Mouse (Mus musculus) limb, embryonic 15.5 days (tissue): ENCODE measurements around the gene Gnptab. TPM values are rescaled to one million over a fixed set of nuclear protein-coding genes. Genes with fewer than 3 reads are reported as not detected.
"Not testable (repeated sequence)": the region's sequence is repeated elsewhere in the genome, so short reads cannot be mapped to it uniquely, and the experiment has no call there.

Experiments
- ATAC-seq: fragments of 200-750 bp; cut with Nextera tagmentation; 2 replicates; pipeline ENCODE4 v1.8.0; 2017; ENCODE audit warnings: low read depth, moderate TSS enrichment; ENCODE audit not compliant: insufficient number of reproducible peaks, low FRiP score, low TSS enrichment
- H3K27ac ChIP-seq: fragments of 300-500 bp; sonication (generic); 2 replicates; pipeline ENCODE4 v1.5.1; 2015; ENCODE audit warnings: moderate library complexity, mild to moderate bottlenecking, inconsistent platforms
- H3K27me3 ChIP-seq: fragments of 300-500 bp; sonication (generic); 2 replicates; pipeline ENCODE4 v1.6.1; 2015; ENCODE audit warnings: inconsistent platforms
- H3K36me3 ChIP-seq: fragments of 300-500 bp; sonication (generic); 2 replicates; pipeline ENCODE4 v1.6.1; 2015; ENCODE audit warnings: inconsistent platforms
- H3K4me1 ChIP-seq: fragments of 300-500 bp; sonication (generic); 2 replicates; pipeline ENCODE4 v1.6.1; 2015; ENCODE audit warnings: inconsistent platforms
- H3K4me2 ChIP-seq: fragments of 300-500 bp; sonication (generic); 2 replicates; pipeline ENCODE4 v1.6.1; 2015; ENCODE audit warnings: mild to moderate bottlenecking, inconsistent platforms
- H3K4me3 ChIP-seq: fragments of 300-500 bp; sonication (generic); 2 replicates; pipeline ENCODE4 v1.5.1; 2015; ENCODE audit warnings: mild to moderate bottlenecking, inconsistent platforms
- H3K9ac ChIP-seq: fragments of 300-500 bp; sonication (generic); 2 replicates; pipeline ENCODE4 v1.6.1; 2015; ENCODE audit warnings: inconsistent platforms
- H3K9me3 ChIP-seq: fragments of 300-500 bp; sonication (generic); 2 replicates; pipeline ENCODE4 v1.6.1; 2016; ENCODE audit warnings: inconsistent platforms
- WGBS: fragments of 180-500 bp; shearing (Covaris S2); methylation state at CpG from one replicate; pipeline ENCODE4 v1.1.7; 2015; 5-methylcytosine and 5-hydroxymethylcytosine counted together
- polyA plus RNA-seq: library from polyadenylated mRNA; unstranded; fragments of >200 nt; fragmentation: Nextera tagmentation; extraction: Ambion mirVana; gene quantifications from 2 replicates; pipeline ENCODE4 v1.2.1, GENCODE M21; 2015

Gene Gnptab
- polyA plus RNA-seq, 1 experiment from 2014 or later: 9.1 TPM

- Histone ChIP-seq H3K4me2 (peak overlapping the region; percentile 88), H3K4me3 (peak overlapping the region; percentile 54), H3K9ac (peak overlapping the region; percentile 44), H3K27ac (no peak overlapping the region), H3K4me1 (peaks cover 6% of the 10 kb centered on the region), H3K9me3 (no peaks in the 10 kb centered on the region), H3K36me3 (no peaks in the 10 kb centered on the region), H3K27me3 (0 out of 2 replicates have a peak, but pooled peaks cover 3% of the 10 kb centered on the region)
- 8% methylated on average over 21 of the region's 21 CpGs for WGBS
- ATAC-seq: no peak
These were observed 22.6 kb upstream of the Gnptab start for GRCm38 (mm10) chr10:88356114-88356982.

GRCm38 (mm10) chr10:88356983-88357559, 21.9 kb upstream of the Gnptab start:
- no peaks in the 10 kb centered on the region for H3K36me3 ChIP-seq
- H3K9me3 ChIP-seq: no peaks in the 10 kb centered on the region
- H3K27me3 ChIP-seq: 0 out of 2 replicates have a peak, but pooled peaks cover 3% of the 10 kb centered on the region
- peaks cover 6% of the 10 kb centered on the region for H3K4me1 ChIP-seq
- H3K9ac ChIP-seq: peak overlapping the region; percentile 44
- 0 out of 2 replicates have a peak, but pooled peaks have one; percentile 19 for ATAC-seq
- peak overlapping the region; percentile 88 for H3K4me2 ChIP-seq
- H3K4me3 ChIP-seq: peak overlapping the region; percentile 54
- no peak overlapping the region for H3K27ac ChIP-seq
- 2% methylated on average over 47 of the region's 47 CpGs for WGBS

- 57% methylated on average over 1 of the region's 1 CpGs for WGBS
- Histone ChIP-seq H3K4me1 (no peaks in the 10 kb centered on the region), H3K9ac (no peak overlapping the region), H3K4me3 (no peak overlapping the region), H3K27ac (no peak overlapping the region), H3K36me3 (no peaks in the 10 kb centered on the region), H3K27me3 (no peaks in the 10 kb centered on the region), H3K4me2 (no peak overlapping the region), H3K9me3 (no peaks in the 10 kb centered on the region)
- ATAC-seq: no peak
These were observed 16.7 kb upstream of the Gnptab start for GRCm38 (mm10) chr10:88362218-88362617.

- H3K36me3 ChIP-seq: no peaks in the 10 kb centered on the region
- no peak for ATAC-seq
- no peak overlapping the region for H3K4me2 ChIP-seq
- no peaks in the 10 kb centered on the region for H3K4me1 ChIP-seq
- no peaks in the 10 kb centered on the region for H3K9me3 ChIP-seq
- no peak overlapping the region for H3K9ac ChIP-seq
- H3K4me3 ChIP-seq: no peak overlapping the region
- no peaks in the 10 kb centered on the region for H3K27me3 ChIP-seq
- WGBS: 78% methylated on average over 3 of the region's 3 CpGs
- no peak overlapping the region for H3K27ac ChIP-seq
These were observed 14.7 kb upstream of the Gnptab start for GRCm38 (mm10) chr10:88364221-88364620.

- Histone ChIP-seq H3K4me2 (no peak overlapping the region), H3K27me3 (no peaks in the 10 kb centered on the region), H3K4me3 (no peak overlapping the region), H3K27ac (no peak overlapping the region), H3K9me3 (no peaks in the 10 kb centered on the region), H3K36me3 (no peaks in the 10 kb centered on the region), H3K4me1 (no peaks in the 10 kb centered on the region), H3K9ac (no peak overlapping the region)
- ATAC-seq: no peak
- WGBS: 51% methylated on average over 4 of the region's 4 CpGs
These were observed 9.7 kb upstream of the Gnptab start for GRCm38 (mm10) chr10:88369233-88369632.

GRCm38 (mm10) chr10:88371793-88372192, 7.1 kb upstream of the Gnptab start:
- 5% methylated on average over 2 of the region's 2 CpGs for WGBS
- Histone ChIP-seq H3K4me2 (no peak overlapping the region), H3K36me3 (no peaks in the 10 kb centered on the region), H3K4me3 (no peak overlapping the region), H3K27ac (no peak overlapping the region), H3K9ac (no peak overlapping the region), H3K9me3 (no peaks in the 10 kb centered on the region), H3K27me3 (no peaks in the 10 kb centered on the region), H3K4me1 (no peaks in the 10 kb centered on the region)
- no peak for ATAC-seq

- no peaks in the 10 kb centered on the region for H3K27me3 ChIP-seq
- H3K9me3 ChIP-seq: no peaks in the 10 kb centered on the region
- no peaks in the 10 kb centered on the region for H3K36me3 ChIP-seq
- ATAC-seq: no peak
- 85% methylated on average over 4 of the region's 4 CpGs for WGBS
- H3K4me3 ChIP-seq: no peak overlapping the region
- no peaks in the 10 kb centered on the region for H3K4me1 ChIP-seq
- H3K9ac ChIP-seq: no peak overlapping the region
- H3K27ac ChIP-seq: no peak overlapping the region
- H3K4me2 ChIP-seq: no peak overlapping the region
These were observed 6.5 kb upstream of the Gnptab start for GRCm38 (mm10) chr10:88372436-88372835.

- H3K9ac ChIP-seq, H3K4me3 ChIP-seq, H3K4me2 ChIP-seq, H3K27ac ChIP-seq, H3K4me1 ChIP-seq, H3K36me3 ChIP-seq, ATAC-seq, H3K9me3 ChIP-seq, H3K27me3 ChIP-seq: not testable (repeated sequence)
- 78% methylated on average over 2 of the region's 2 CpGs for WGBS
These were observed 6.0 kb upstream of the Gnptab start for GRCm38 (mm10) chr10:88372945-88373344.

- no peak for ATAC-seq
- Histone ChIP-seq H3K9ac (no peak overlapping the region), H3K4me2 (no peak overlapping the region), H3K9me3 (no peaks in the 10 kb centered on the region), H3K27ac (no peak overlapping the region), H3K4me1 (peaks cover 5% of the 10 kb centered on the region), H3K4me3 (no peak overlapping the region), H3K36me3 (no peaks in the 10 kb centered on the region), H3K27me3 (no peaks in the 10 kb centered on the region)
- 30% methylated on average over 10 of the region's 10 CpGs for WGBS
These were observed 3.9 kb upstream of the Gnptab start for GRCm38 (mm10) chr10:88374984-88375383.

- H3K4me3 ChIP-seq: no peak overlapping the region
- no peaks in the 10 kb centered on the region for H3K36me3 ChIP-seq
- 4% methylated on average over 11 of the region's 11 CpGs for WGBS
- H3K4me1 ChIP-seq: peaks cover 18% of the 10 kb centered on the region
- H3K27ac ChIP-seq: no peak overlapping the region
- H3K9ac ChIP-seq: no peak overlapping the region
- no peaks in the 10 kb centered on the region for H3K27me3 ChIP-seq
- no peak for ATAC-seq
- H3K4me2 ChIP-seq: no peak overlapping the region
- no peaks in the 10 kb centered on the region for H3K9me3 ChIP-seq
These were observed 2.2 kb upstream of the Gnptab start for GRCm38 (mm10) chr10:88376770-88377169.

GRCm38 (mm10) chr10:88377666-88378065, 1.3 kb upstream of the Gnptab start:
- H3K9me3 ChIP-seq: no peaks in the 10 kb centered on the region
- H3K36me3 ChIP-seq: no peaks in the 10 kb centered on the region
- H3K9ac ChIP-seq: no peak overlapping the region
- ATAC-seq: no peak
- peaks cover 18% of the 10 kb centered on the region for H3K4me1 ChIP-seq
- H3K27me3 ChIP-seq: no peaks in the 10 kb centered on the region
- H3K4me2 ChIP-seq: no peak overlapping the region
- no peak overlapping the region for H3K27ac ChIP-seq
- 86% methylated on average over 4 of the region's 4 CpGs for WGBS
- no peak overlapping the region for H3K4me3 ChIP-seq

GRCm38 (mm10) chr10:88380002-88380401, 1.1 kb downstream of the Gnptab start:
- no peak for ATAC-seq
- no peak overlapping the region for H3K27ac ChIP-seq

More at GRCm38 (mm10) chr10:88380002-88380401, 1.1 kb downstream of the Gnptab start:
- H3K36me3 ChIP-seq: no peaks in the 10 kb centered on the region
- H3K9ac ChIP-seq: peak overlapping the region; percentile 63; the same call in 1 of the 2 replicates
- H3K27me3 ChIP-seq: no peaks in the 10 kb centered on the region
- no peaks in the 10 kb centered on the region for H3K9me3 ChIP-seq
- 2% methylated on average over 11 of the region's 11 CpGs for whole genome bisulfite sequencing
- peaks cover 18% of the 10 kb centered on the region for H3K4me1 ChIP-seq
- peak overlapping the region; percentile 86 for H3K4me3 ChIP-seq
- peak overlapping the region; percentile 89 for H3K4me2 ChIP-seq
